Mouse (Mus musculus) CD4-positive, CD25-positive, alpha-beta regulatory T cell (primary cell): Measurements from ENCODE around the gene Tlr12. TPM values are rescaled to one million over a fixed set of nuclear protein-coding genes. Genes with fewer than 3 reads are reported as not detected.

Experiments used
- polyA plus RNA-seq: library from polyadenylated mRNA; unstranded; fragments of 100-300 nt; shearing (Covaris generic); gene quantifications from one replicate; pipeline ENCODE4 v1.2.1, GENCODE M21; 2017

The Tlr12 gene
- polyA plus RNA-seq, result 4.2 TPM

GRCm38 (mm10) chr4:128618246-128618911 lies at the start of gene Tlr12:
TSS of gene Tlr12 (minus strand) at chr4:128618619.

GRCm38 (mm10) chr4:128654505-128655381 lies 36.3 kb upstream of the Tlr12 start, which contains the start of gene Phc2:
TSS of gene Phc2 (plus strand) at chr4:128654702.

GRCm38 (mm10) chr4:128609925-128610402 lies 8.5 kb downstream of the Tlr12 start, which contains the start of gene Zscan20:
TSS of gene Zscan20 (minus strand) at chr4:128610098.

Other genes with a start within 250 kb of the Tlr12 start
- 11.1 TPM for gene Zscan20, start 8.5 kb downstream of the Tlr12 start, polyA plus RNA-seq
- 131 TPM for gene Phc2, start 36.1 kb upstream of the Tlr12 start, polyA plus RNA-seq
- gene A3galt2, start 136.7 kb upstream of the Tlr12 start, polyA plus RNA-seq, result 0.13 TPM
- 34.7 TPM for gene Zfp362, start 187.4 kb upstream of the Tlr12 start, polyA plus RNA-seq